Mouse (Mus musculus): ENCODE data around the gene Plekha1.
A peak's percentile ranks its signal among the peaks of the same experiment; 100 is the strongest.

Plekha1 gene

DNA sequence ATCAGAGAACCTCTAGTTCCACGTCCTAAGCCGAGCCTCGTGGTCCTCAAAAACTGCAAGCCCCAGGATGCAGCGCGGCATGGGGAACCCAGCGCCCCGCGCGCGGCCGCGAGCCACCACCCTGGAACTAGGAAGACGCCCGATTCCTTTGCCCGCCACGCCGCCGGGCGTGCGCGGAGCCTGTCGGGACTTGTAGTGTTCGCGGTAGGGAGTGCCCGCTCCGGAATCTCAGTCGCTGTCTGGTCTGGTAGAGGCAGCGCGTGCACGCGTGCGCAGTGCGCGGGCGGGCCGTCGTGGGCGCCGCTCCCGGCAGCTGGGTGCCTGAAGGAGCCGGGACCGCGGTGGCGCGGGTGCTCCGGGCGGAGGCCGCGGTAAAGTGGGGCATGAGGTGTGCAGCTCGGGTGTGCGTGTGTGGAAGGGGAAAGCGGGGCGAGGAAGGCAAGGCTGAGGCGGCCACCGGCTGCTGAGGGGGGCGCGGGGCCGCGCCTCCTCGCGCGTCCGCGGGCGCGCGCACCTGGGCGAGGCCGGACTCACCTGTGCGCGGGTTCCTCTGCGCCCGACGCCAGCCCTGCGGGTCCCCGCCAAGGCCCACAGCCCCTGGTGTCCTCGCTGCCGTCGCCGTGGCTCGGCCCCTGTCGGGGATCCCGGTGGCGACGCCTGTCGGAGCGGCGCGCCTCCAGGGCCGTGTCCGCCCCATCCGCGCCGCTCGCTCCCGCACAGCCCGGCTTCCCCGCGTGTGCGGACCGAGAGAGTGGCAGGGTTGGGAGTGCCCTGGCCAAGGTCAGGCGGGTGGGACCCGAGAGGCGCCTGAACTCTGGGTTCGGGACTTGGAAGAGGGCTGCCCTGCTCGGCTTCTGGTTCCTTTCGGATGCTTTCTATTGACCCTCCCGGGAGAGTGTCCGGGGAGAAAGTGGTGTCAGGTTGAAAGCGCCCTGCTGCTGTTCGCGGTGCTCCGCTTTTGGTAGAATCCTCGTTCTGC is at the start of gene Plekha1:
TSS of gene Plekha1 (plus strand) at position 144 of the 979 bp plus-strand sequence.
- DNase-seq (ENCODE audit: low spot score in 2 of 2) = peak; percentile 94 to 96

DNA sequence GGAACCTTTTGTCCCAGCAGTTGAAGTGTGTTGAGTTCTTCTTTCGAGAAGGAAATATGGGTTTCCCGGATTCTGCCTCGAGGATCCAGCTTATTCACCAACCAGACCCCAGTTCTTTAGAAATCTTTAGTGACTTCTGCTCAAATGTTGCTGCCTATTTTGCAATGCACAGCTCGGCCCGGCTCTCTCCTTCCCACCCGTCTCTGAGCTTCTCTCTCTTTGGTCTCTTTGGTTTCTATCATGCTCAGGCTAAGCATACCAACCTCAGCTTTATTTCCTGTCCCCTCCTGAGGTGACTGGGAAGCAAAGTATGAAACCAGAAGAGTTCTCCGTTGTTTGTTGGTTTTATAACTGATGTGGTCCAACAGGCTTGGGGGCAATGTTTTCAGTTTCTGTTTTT is 49.3 kb upstream of the Plekha1 start:
- DNase-seq (ENCODE audit: low spot score in 2 of 2) = no peak

DNA sequence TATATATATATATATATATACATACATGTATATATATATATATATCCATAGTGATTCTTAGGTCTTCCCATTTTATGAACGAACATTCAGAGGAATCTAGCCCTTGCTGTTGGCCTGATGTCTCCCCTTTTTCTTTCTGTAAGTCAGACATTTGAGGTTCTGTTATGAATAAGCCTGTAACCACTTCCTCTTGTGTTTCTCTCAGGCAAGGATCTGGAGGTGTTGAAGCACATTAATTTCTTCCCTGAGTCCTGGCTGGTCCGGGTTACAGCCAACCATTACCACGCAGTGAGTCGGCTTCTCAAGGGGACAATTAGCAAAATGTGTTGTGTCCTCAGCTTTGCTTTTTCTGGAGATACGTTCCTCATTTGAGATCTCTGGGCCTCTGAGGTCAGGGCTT is 46.7 kb upstream of the Plekha1 start:
- DNase-seq (ENCODE audit: low spot score in 2 of 2) = no peak

DNA sequence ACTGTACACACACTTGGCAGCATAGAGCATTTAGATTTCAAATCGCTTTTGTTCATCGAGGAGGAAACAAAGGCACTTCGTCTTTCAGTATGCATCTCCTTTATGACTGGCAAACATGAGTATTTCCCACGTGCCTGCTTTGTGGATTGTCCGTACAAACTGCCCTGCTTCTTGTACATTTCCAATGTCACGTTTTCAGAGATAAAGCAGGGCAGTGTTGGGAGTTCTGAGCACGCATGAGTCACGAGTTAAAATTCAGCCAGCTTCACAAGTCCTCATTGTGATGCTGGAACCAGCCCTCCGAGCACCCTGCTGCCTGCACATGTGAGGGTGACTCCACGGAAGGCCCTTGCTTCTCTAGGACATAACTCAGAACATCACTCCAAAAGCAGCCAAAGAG is 45.9 kb upstream of the Plekha1 start:
- no peak for DNase-seq (ENCODE audit: low spot score in 2 of 2)

DNA sequence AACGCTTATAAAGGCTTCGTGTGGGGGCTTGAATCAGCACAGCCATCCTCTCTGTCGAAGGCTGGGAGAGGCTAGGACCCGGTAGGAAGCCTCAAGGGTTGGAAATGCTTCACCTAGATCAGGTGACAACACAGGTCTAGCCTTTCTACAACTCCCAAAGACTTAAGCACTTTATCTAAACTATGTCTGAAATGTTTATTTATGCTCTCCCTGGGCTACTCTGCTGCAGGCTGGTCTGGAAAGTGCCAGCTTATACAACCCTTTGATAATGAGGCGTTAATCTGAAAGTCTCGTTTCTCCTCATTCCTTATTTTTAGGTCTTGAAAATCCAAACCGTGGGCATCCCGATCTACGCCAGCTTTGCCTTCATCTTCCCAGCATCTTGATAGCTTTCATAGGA is 41.6 kb upstream of the Plekha1 start:
- no peak for DNase-seq (ENCODE audit: low spot score in 2 of 2)

DNA sequence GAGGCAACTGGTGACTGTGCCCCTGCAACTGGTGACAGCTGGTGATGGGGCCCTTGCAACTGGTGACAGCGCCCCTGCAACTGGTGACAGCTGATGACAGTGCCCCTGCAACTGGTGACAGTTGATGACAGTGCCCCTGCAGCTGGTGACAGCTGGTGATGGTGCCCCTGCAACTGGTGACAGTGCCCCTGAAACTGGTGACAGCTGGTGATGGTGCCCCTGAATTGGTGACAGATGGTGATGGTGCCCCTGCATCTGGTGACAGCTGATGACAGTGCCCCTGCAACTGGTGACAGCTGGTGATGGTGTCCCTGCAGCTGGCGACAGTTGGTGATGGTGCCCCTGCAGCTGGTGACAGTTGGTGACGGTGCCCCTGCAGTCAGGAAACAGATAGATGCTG is 39.2 kb upstream of the Plekha1 start:
- no peak for DNase-seq (ENCODE audit: low spot score in 2 of 2)

DNA sequence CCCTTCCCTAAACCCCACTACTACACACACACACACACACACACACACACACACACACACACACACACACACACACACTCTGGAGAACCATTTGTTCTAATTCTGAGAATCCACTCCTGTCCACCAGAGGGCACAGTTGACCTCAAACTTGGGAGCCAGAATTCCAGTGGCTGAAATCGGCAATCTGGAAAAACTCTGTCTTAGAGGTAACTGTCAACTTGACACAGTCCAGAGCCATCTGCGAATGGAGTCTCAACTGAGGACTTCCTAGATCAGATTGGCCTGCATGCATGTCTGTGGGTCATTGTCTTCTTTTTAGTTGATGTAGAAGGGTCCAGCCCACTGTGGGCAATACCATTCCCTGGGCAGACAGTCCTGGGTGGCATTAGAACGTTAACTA is 38.1 kb upstream of the Plekha1 start:
- no peak for DNase-seq (ENCODE audit: low spot score in 2 of 2)

DNA sequence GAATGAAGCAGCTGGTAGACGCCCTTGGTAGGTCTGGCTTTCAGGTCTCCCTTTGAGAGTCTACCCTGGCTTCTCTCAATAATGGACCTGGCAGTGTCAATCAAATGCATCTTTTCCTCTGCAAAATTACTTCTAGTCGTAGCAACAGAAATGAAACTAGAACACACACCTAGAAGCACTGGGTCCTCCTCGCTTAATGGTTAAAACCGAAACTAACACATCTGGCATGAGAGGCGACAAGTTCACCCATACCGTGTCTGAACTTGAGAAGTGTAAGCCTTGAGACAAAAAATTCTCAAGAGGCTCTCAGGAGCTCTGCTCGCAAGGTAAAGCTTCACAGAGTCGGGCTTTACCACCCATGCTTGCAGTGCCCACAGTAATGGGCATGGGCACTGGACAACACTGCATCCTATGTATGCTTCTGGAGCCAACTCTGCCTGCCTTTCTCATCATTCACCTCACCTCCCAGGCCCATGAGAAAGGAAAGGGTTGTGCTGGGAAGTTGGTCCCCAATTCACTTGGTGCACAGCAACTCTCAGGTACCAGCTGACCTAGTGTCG is 37.6 kb upstream of the Plekha1 start:
- DNase-seq (ENCODE audit: low spot score in 2 of 2) = peak; percentile 53 to 71

DNA sequence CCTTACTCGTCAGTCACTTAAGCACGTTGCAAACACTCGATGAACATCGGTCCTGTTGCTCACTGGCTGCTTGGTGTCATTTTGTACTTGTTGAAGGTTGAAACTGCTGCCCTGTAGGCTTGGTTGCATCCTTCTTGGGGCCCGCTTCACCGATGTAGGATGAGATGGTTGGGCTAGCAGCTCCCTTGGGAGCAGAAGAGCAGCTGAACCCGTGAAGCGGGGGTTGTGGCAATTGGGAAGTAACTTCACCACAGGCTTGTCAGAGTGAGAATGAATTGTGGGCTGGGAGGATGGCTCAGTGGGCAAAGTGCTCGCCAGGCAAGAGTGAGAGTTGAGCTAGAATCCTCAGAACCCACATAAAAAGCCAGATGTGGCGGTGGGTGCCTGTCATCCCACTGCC is 37.1 kb upstream of the Plekha1 start:
- DNase-seq (ENCODE audit: low spot score in 2 of 2) = peak in 1 of 2 experiments; percentile 34

DNA sequence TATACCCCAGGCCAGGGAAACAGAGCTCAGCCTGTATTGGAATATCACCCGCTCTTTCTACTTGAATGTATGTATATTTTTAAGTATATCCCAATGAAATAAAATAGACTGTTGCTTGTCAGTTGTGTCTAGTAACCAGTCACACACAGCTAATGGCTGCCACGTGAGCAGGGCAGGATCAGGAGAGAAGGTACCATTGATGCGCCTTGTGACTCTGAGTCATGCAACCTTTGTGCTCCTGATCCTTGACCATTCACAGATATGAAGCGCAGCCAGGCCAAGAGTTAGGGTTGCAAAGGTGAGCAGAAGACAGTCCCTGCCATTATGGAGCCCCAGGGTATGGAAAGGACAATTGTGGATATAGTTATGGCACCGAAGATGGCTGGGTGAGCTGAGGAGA is 34.0 kb upstream of the Plekha1 start:
- DNase-seq (ENCODE audit: low spot score in 2 of 2) = no peak

DNA sequence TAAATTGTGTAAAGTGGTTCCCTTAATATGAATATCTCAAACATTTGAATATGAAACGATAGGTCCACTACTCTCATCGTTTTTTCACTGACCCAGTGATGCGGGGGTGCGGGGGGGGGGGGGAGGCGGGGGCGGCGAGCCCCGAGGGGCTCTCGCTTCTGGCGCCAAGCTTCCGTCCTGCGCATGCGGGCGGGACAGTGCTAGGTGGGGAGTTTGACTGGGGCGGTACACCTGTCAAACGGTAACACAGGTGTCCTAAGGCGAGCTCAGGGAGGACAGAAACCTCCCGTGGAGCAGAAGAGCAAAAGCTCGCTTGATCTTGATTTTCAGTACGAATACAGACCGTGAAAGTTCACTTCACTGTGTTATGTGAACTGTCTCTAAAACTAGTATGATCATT is 31.3 kb upstream of the Plekha1 start:
- DNase-seq (ENCODE audit: low spot score in 2 of 2) = no peak

DNA sequence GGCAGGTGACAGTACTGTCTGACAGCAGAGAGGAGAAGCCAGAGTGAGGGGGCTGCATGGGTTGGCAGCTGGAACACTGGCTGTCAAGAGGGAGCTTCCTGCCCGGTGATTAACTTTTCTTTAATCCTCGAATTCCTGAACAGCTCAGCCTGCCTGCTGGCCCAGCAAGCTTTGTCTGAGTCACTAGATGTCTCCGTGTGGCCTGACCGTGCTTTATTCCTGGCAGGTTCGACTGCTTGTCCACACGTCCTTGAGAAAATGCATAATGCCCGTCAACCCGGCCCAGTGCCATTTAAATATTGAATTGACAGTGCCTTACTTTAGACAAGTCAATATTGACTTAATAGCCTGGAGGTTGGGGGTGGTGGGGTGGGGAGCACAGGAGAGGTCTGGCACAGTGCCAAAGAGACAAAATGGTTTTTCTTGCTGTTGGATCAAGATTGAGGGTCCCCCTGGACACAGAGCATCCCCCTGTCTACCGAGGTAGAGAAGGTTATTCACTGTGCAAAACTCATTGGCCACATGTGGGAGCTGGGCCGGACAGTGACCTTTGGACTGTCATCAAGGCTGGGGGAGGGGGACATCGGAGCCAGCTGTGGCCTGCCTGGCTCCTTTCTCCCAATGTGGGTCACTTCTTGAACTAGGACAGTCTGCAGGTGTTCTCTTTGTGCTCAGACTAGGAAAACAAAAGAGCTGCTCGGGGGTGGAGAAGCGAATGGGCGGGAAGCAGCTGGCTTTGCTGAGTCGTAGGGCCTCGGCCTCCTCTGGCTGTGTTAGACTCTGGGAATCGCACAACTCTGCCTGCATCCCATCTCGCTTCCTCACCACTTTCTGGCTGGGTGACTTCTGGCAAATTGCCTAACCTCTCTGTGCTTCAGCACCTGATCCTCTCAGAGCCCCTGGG is 30.3 kb upstream of the Plekha1 start:
- DNase-seq (ENCODE audit: low spot score in 2 of 2) = no peak

DNA sequence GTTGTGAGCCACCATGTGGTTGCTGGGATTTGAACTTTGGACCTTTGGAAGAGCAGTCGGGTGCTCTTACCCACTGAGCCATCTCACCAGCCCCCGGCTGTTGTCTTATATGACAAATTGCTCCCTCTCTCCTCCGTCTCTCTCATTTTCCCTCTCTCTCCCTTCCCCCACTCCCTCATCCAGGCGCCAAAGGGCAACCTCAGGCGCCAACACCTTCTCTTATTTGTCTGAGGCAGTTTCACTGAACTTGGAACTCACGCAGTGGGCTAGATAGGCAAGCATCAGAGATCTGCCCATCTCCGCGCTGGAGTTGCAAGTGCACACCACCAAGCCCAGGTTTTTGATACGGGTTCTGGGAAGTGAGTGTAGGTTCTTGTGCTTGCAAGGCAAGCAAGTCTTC is 29.5 kb upstream of the Plekha1 start:
- DNase-seq (ENCODE audit: low spot score in 2 of 2) = no peak

DNA sequence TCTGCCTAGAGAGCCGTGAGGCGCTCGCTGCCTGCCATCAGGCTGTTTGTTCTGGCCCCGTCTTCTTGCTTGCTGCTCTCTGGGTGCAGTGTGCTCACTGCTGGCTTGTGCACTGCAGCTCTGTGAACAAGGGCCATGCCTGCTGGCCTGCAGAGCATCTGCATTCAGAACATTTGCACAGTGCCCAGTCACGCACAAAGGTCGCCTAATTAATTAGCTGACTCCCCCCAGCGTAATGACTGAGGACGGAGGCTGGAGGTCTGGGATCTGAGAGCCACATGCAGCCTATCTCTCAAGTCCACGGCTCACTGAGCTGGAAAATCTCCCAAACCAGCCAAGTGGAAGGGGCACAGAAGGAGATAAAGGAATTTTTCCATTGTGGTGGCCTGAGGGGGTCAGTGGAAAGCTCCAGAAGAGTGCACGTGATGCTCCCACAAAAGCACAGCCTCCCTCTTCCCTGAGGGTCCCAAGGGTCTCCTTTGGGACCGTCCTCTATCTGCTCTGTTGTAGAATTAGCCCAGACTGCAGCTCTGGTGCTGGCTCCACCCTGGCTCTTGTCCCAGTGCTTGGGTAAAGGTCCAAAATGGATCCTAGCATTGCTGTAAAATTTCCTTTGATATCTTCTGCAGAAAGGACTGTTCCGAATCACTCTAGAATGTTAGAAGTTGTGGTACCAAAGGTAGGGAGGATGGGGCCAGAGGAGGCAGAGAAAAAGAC is 27.5 kb upstream of the Plekha1 start:
- DNase-seq (ENCODE audit: low spot score in 2 of 2) = no peak

DNA sequence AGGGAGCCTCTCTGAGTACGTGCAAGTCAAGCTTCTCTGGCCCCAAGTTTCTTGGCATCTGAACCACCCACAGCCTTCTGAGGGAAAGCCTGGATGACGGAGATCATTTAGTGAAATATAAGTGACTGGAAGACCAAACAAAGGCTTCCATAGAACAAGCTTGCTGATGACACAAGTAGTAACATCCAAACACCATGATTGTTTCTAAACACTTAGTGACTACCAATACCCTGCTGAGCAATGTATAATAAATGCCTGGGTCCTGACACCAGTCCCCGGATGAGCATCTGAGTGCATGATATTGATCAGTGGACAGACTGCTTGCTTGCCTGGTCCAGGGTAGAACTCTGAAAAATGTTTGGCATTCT is 26.9 kb upstream of the Plekha1 start:
- DNase-seq (ENCODE audit: low spot score in 2 of 2) = no peak

DNA sequence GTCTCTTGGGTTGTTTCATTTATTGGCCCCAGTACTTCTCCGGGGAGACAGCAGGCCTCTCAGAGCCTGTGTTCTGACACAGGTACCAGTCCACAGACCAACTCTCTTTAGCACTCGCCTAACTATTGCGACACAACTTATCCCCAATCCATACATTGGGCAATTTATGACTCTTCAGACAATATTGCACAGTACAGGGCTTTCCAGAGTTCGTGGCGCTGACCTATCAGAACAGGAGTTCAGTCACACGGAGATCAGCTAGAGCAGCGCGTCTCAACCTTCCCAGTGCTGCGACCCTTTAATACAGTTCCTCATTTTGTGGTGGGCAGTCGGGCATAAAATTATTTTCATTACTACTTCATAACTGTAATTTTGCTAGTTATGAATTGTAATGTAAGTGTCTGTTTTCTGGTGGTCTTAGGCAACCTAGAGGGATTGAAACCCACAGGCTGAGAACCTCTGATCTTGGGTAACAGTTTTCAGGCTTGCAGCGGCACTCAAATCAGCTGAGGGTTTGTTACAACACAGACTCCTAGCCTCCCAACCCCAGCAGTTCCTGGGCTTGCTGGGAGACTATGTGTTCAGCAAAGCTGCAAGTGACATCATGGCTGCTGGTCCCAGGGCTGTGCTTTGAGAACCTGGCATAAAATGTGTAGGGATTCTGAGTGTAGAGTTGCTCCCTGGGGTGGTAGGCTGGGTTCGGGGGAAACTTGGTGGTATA is 26.0 kb upstream of the Plekha1 start:
- DNase-seq (ENCODE audit: low spot score in 2 of 2) = no peak

DNA sequence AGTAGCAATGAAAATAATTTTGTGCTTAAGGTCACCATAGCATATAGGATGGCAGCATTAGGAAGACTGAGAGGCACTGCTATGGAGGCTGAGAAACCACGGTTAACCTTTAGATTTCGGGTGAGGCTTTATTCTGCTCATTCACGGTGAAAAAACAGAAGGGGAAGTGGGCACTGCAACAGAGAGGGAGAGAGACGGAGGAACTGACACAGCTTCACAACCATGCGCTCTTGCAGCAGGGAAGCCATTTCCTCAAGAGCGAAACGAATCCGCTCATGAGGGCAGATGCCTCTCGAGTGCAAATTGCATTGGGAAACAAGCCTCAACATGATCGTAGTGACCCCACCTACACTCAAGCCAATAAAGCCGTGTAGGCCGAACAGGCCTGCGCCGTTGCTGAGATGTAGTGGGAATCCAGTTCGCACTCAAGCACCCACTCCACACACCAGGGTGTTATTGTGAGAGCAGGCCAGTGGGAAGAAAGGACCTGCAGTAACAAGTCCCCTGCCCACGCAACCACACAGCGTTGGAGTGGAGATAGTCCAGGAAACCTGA is 18.3 kb upstream of the Plekha1 start:
- no peak for DNase-seq (ENCODE audit: low spot score in 2 of 2)

DNA sequence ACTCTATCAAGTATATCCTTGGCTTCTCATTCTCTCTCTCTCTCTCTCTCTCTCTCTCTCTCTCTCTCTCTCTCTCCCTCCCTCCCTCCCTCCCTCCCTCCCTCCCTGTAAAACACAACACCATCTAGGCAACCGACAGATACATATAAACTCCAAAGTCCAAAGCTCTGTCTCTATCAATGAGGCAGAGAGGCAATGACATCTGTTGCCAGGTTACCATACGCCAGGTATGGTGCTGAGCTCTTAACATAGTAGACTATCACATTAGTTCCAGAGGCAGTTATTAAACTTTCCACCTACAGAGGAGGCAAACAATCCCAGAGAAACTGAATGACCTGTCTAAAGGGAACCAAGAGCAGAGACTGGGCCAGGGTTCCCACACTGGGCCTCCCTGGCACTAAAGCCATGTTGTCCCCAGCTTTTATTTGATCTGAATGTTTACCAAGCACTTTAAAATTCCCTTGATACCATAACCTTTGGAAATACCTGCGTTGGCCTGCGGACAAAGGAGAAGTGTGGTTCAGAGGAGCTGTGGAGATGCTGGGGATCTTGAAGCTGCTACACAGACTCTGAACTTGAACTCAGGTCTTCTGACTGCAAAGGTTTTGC is 10.8 kb upstream of the Plekha1 start:
- DNase-seq (ENCODE audit: low spot score in 2 of 2) = no peak

DNA sequence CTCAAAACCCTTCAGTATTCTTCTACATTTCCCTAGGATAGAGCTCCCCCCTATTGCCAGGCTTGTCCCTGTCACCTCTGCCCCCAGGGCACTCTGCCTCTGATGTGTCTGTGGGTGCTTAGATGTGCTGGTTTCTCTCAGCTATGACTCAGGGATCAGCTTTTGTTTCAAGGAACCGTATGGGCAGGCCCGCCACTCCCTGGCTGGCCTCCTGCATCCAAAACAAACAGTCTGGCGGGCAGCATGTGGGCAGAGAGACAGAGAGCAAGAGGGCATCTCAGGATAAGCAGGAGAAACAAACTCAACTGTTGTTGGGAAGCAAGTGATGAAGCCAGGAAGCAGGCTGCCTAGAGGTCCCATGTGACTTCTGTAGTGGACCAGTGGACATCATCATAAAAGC is 9.9 kb upstream of the Plekha1 start:
- no peak for DNase-seq (ENCODE audit: low spot score in 2 of 2)

DNA sequence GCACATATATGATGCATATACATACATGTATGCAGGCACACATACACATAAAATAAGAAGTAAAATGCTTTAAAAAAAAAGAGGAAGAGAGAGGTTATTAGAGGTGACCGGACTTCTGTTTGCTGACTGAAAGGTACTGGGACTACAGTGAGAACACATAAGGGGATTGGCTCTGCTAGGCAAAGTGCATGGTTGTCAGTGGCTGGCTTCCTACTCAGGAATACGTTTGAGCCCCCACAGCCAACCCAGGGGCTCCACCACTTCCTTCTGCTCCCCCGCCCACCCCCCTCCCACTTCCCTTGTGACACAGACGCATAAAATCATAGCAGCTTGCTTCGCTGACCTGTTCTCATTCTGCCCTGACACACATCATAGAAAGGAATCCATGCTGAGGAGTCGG is 7.6 kb upstream of the Plekha1 start:
- no peak for DNase-seq (ENCODE audit: low spot score in 2 of 2)

All from natural killer cell, adult 2 months (primary cell).